Mouse (Mus musculus) megakaryocyte, embryonic 14.5 days (primary cell): ENCODE results near the gene Hadh. TPM values are rescaled to one million over a fixed set of nuclear protein-coding genes. Genes with fewer than 3 reads are reported as not detected.

Source experiments
- H3K27me3 ChIP-seq: replicated peaks from 2 replicates; pipeline ENCODE3; 2012; ENCODE audit warnings: inconsistent platforms
- H3K36me3 ChIP-seq: replicated peaks from 2 replicates; pipeline ENCODE3; 2012; ENCODE audit warnings: low read length, inconsistent platforms, mixed read lengths
- H3K4me1 ChIP-seq: 2 replicates; pipeline ENCODE4 v1.6.1; 2012; ENCODE audit warnings: inconsistent platforms
- H3K4me3 ChIP-seq: replicated peaks from 2 replicates; pipeline ENCODE3; 2012; ENCODE audit warnings: moderate library complexity, mild to moderate bottlenecking, inconsistent platforms
- H3K9me3 ChIP-seq: 2 replicates; pipeline ENCODE4 v1.6.1; 2012; ENCODE audit warnings: inconsistent platforms
- FLI1 ChIP-seq: IDR thresholded peaks from 2 replicates; pipeline ENCODE4 v1.6.1; 2012; ENCODE audit warnings: low read length, inconsistent platforms, mixed read lengths
- GATA1 ChIP-seq: IDR thresholded peaks from 3 replicates; pipeline ENCODE4 v1.6.1; 2012; ENCODE audit warnings: mixed read lengths, low read length, inconsistent platforms, borderline replicate concordance
- polyA plus RNA-seq: library from polyadenylated mRNA; stranded (reverse); fragments of >175 nt; gene quantifications from 2 replicates; pipeline ENCODE4 v1.2.3, GENCODE M21; 2012; ENCODE audit warnings: low replicate concordance; ENCODE audit not compliant: insufficient read depth

Hadh gene
- polyA plus RNA-seq, 1 experiment = 16.7 TPM

- TF ChIP-seq GATA1 = no peak
- TF ChIP-seq FLI1 = no peak
- peaks cover 13% of the 10 kb centered on the region for H3K9me3 ChIP-seq
- peaks cover 12% of the 10 kb centered on the region for H3K4me1 ChIP-seq
- peak within 1 kb of the TSS; percentile 94 for H3K4me3 ChIP-seq
- peaks cover 22% of the 10 kb centered on the region for H3K27me3 ChIP-seq
- H3K36me3 ChIP-seq = no peaks in the 10 kb centered on the region
Measured at GRCm38 (mm10) chr3:131302452-131303319, 30.8 kb upstream of the Hadh start, which contains the start of gene Cyp2u1. Cyp2u1 (minus strand) TSS chr3:131303227.

- peaks cover 26% of the 10 kb centered on the region for H3K27me3 ChIP-seq
- H3K4me3 ChIP-seq = no peak overlapping the region
- H3K9me3 ChIP-seq = no peaks in the 10 kb centered on the region
- H3K4me1 ChIP-seq = peaks cover 12% of the 10 kb centered on the region
- no peak for TF ChIP-seq FLI1
- TF ChIP-seq GATA1 = no peak
- H3K36me3 ChIP-seq = no peaks in the 10 kb centered on the region
Measured at GRCm38 (mm10) chr3:131299908-131300307, 28.0 kb upstream of the Hadh start.

GRCm38 (mm10) chr3:131299078-131299477 is 27.2 kb upstream of the Hadh start:
- H3K4me1 ChIP-seq = peaks cover 12% of the 10 kb centered on the region
- H3K9me3 ChIP-seq = no peaks in the 10 kb centered on the region
- TF ChIP-seq FLI1 (no peak), GATA1 (no peak)
- H3K27me3 ChIP-seq = peaks cover 24% of the 10 kb centered on the region
- H3K36me3 ChIP-seq = no peaks in the 10 kb centered on the region
- H3K4me3 ChIP-seq = no peak overlapping the region

- Histone ChIP-seq H3K27me3 (peaks cover 15% of the 10 kb centered on the region), H3K36me3 (no peaks in the 10 kb centered on the region), H3K4me3 (no peak overlapping the region), H3K4me1 (no peaks in the 10 kb centered on the region), H3K9me3 (no peaks in the 10 kb centered on the region)
- TF ChIP-seq GATA1 (no peak), FLI1 (no peak)
Measured at GRCm38 (mm10) chr3:131296893-131297292, 25.0 kb upstream of the Hadh start.

GRCm38 (mm10) chr3:131295513-131296200 is 23.8 kb upstream of the Hadh start:
- Histone ChIP-seq H3K4me3 (no peak overlapping the region), H3K9me3 (0 out of 2 replicates have a peak, but pooled peaks cover 3% of the 10 kb centered on the region), H3K4me1 (no peaks in the 10 kb centered on the region), H3K27me3 (peaks cover 12% of the 10 kb centered on the region), H3K36me3 (no peaks in the 10 kb centered on the region)
- no peak for TF ChIP-seq FLI1
- no peak for TF ChIP-seq GATA1

- TF ChIP-seq GATA1 = no peak
- TF ChIP-seq FLI1 = no peak
Measured at GRCm38 (mm10) chr3:131294503-131294902, 22.6 kb upstream of the Hadh start.

GRCm38 (mm10) chr3:131292959-131293358 is 21.1 kb upstream of the Hadh start:
- H3K27me3 ChIP-seq = peaks cover 9% of the 10 kb centered on the region

More at GRCm38 (mm10) chr3:131294503-131294902, 22.6 kb upstream of the Hadh start:
- H3K27me3 ChIP-seq = peaks cover 12% of the 10 kb centered on the region
- no peaks in the 10 kb centered on the region for H3K36me3 ChIP-seq
- H3K4me3 ChIP-seq = no peak overlapping the region
- no peaks in the 10 kb centered on the region for H3K4me1 ChIP-seq
- H3K9me3 ChIP-seq = peaks cover 3% of the 10 kb centered on the region; the same call in 1 of the 2 replicates

GRCm38 (mm10) chr3:131292349-131292748 is 20.4 kb upstream of the Hadh start:
- Histone ChIP-seq H3K27me3 (peaks cover 6% of the 10 kb centered on the region), H3K4me3 (no peak overlapping the region), H3K36me3 (no peaks in the 10 kb centered on the region), H3K9me3 (peaks cover 3% of the 10 kb centered on the region; the same call in 1 of the 2 replicates), H3K4me1 (no peaks in the 10 kb centered on the region)
- TF ChIP-seq GATA1 (no peak), FLI1 (no peak)

More at GRCm38 (mm10) chr3:131292959-131293358, 21.1 kb upstream of the Hadh start:
- TF ChIP-seq GATA1 (no peak), FLI1 (no peak)
- H3K9me3 ChIP-seq = peaks cover 3% of the 10 kb centered on the region; the same call in 1 of the 2 replicates
- H3K36me3 ChIP-seq = no peaks in the 10 kb centered on the region
- no peak overlapping the region for H3K4me3 ChIP-seq
- no peaks in the 10 kb centered on the region for H3K4me1 ChIP-seq

GRCm38 (mm10) chr3:131291890-131292289 is 20.0 kb upstream of the Hadh start:
- H3K27me3 ChIP-seq = peaks cover 3% of the 10 kb centered on the region
- peaks cover 3% of the 10 kb centered on the region; the same call in 1 of the 2 replicates for H3K9me3 ChIP-seq
- no peaks in the 10 kb centered on the region for H3K36me3 ChIP-seq
- H3K4me1 ChIP-seq = no peaks in the 10 kb centered on the region
- TF ChIP-seq FLI1 = no peak
- H3K4me3 ChIP-seq = no peak overlapping the region

GRCm38 (mm10) chr3:131274151-131274550 is 2.2 kb upstream of the Hadh start:
- no peak overlapping the region for H3K4me3 ChIP-seq
- H3K27me3 ChIP-seq = no peaks in the 10 kb centered on the region
- peaks cover 26% of the 10 kb centered on the region for H3K4me1 ChIP-seq
- H3K9me3 ChIP-seq = peaks cover 18% of the 10 kb centered on the region
- no peak for TF ChIP-seq FLI1
- TF ChIP-seq GATA1 = no peak
- H3K36me3 ChIP-seq = peaks cover 2% of the 10 kb centered on the region
